Mouse (Mus musculus) activated CD4-positive, CD25-positive, alpha-beta regulatory T cell, adult 4 months (primary cell): Measurements from ENCODE around the gene Sec14l3. TPM values are rescaled to one million over a fixed set of nuclear protein-coding genes. Genes with fewer than 3 reads are reported as not detected.

Experiments used
- ATAC-seq: one replicate; pipeline ENCODE4 v1.8.0; 2017
- polyA plus RNA-seq, 2 experiments: library from polyadenylated mRNA; unstranded; fragments of 100-300 nt; shearing (Covaris generic); gene quantifications; one replicate each; pipeline ENCODE4 v1.2.1; 2017

Sec14l3 gene
- polyA plus RNA-seq, 2 experiments from 2014 or later: not detected

DNA sequence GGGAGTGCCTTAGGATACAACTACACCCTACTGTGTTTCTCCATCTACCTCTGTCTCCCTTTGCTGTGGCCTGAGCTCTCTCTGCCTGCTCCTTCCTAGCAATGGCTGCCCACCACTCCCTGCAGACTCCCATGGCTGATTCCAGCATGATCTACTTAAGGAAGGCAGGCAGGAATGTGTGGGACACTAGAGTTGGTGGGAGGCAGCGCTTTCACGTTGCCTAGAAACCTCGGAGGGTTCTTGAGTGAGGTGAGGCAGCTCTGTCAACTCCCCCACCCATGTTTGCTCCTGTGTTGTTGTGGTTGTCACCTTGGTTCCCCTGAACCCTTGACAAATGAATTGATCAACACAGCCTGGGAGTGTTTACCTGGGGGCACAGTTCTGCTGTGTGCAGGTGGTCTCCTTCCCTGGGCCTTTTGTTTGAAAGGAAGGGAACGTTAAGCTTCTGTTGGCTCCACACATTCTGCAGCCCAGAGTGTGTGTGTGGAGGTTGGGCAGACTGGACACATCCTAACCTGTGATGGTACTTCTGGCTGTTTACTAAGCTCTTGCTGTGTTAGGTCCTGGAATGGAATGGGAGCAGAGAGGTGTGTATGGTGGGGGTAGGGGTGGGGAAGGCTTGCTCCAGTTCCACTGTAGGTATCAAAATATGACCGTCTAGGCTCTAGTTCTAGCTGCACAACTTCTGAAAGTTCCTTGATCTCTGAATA lies 3.6 kb upstream of the Sec14l3 start:
- ATAC-seq: no peak

DNA sequence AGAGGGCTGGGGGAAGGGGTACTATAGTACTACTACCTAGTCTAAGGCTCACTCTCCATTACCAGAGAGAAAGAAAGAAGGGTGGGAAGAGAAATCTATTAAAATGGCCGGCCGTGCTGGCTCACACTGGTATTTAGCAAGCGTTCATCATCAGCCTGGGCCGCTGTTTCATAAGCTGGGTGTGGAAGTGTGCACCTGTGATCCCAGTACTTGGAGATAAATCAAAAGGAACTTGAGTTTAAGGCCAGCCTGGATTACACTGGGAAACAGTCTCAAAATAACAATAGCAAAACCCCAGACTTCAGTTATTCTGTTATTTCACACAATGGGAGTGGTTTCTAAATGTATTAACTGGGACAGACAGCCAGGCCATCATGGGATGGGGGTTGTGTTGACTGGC lies 2.1 kb upstream of the Sec14l3 start:
- no peak for ATAC-seq

DNA sequence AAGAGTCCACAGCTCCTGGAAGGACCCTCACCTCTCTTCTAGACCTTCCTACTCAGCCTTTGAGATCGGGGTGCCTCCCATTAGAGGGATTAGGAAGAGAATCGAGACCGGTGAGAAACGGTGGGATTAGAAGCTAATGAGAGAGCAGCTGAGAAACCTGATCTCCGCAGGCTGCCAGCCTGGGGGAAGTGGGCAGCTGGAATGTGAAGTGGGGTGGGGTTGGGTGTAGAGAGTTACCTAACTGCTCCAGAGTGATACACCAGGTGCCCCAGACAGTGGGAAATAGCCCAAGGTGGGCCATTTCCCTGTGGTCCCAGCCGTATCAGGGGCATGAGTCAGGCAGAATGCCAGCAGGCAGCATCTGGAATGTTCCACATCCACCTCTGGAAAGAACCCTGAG lies 1.7 kb upstream of the Sec14l3 start:
- ATAC-seq: no peak

DNA sequence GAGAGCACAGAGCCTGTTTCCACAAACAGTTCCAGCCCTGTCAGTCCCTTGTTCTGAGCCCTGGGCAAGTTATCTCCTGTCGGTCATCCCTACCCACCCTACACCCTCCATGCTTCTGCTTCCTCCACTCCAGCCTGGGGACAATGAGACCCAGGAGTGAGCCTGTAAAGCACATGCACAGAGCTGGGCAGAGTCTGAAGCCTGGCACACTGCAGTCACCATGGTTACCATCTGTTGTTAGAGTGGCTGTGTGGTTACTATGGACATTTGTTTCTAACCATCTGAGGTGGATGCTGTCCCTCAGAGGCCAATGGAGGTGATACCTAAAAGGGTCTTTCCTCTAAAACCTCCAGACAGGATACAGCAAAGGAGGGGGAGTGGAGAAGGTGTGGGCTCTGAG lies 5.0 kb downstream of the Sec14l3 start:
- ATAC-seq: no peak

GRCm38 (mm10) chr11:4076633-4077032 lies 12.0 kb downstream of the Sec14l3 start:
- no peak for ATAC-seq

DNA sequence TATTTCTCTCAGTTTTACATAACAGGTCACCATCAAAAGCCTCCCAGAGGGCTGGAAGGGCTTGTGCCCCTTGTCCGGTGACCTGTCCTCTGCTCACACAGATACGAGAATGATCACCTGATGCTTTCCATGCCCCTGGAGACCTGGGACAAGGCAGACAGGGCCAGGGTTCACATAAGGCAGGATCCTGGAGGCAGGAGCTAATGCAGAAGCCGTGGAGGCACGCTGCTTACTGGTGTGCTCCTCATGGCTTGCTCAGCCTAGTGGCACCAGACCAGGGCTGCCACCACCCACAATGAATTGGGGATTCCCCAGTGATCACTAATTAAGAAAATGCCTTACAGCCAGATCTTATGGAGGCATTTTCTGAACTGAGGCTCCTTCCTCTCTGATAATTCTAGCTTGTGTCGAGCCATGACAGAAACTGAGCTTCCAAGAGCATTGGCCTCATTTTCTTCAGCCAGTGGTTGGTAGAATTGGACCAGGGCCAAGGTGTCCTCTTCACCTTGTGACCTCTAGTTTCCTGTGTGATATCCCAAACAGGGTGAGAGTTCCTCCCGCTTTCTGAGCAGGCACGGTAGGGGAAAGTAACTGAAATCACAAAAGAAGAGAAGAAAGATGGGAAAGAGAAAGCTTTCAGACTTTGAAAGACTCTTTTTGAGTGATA lies 13.8 kb downstream of the Sec14l3 start:
- no peak for ATAC-seq

DNA sequence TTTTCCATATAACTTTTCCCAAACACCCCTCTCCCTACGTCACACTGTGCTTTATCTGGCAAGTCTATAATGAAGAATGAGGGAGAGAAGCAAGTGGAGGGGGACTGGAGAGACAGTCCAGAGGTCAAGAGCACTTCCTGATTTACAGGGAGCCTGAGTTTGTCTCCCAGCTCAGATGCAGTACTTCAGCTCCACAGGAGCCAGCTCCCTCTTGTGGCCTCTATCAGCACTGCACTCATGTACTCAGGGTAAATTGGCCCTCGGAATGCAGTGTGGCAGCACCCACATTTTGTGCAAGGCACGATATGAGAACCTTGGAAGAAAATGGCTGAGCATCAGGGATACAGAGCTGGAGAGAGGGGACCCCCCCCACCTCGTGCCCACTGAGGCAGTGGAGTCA lies 15.6 kb downstream of the Sec14l3 start:
- no peak for ATAC-seq

DNA sequence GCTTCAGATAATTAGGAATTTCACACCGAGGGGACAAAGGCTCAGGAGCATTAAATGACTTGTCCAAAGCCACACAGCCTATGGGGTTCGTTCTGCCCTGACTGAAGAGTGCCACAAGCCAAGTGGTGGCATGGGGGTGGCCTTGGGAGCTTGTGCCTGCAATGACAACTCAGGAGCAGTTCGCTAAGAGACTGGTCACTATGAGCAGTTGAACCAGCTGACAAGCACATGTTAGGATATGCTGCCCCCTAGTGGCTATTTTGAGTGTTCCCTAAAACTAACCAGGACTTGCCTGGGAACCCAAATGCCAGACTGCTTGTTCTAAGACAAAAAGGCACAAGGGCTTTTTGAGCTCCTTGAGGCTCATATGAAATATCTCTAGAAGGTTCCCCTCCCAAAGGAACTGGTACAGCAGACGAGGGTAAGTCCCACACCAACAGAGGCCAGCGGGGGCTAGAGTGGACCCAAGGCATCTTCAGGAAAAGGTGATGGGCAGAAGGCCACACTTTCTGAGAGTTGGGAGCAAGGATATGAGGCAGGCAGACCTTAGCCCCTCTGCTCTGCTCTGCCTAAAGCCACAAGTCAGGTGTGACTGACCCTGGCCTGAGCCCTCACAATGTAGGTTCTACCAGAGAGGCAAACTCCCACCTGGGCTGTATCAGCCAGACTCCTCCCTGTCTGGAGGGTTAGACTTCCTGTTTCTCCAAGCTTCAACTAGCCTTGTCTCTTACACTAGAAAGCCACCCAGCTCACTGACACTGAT lies 18.9 kb downstream of the Sec14l3 start:
- no peak for ATAC-seq

DNA sequence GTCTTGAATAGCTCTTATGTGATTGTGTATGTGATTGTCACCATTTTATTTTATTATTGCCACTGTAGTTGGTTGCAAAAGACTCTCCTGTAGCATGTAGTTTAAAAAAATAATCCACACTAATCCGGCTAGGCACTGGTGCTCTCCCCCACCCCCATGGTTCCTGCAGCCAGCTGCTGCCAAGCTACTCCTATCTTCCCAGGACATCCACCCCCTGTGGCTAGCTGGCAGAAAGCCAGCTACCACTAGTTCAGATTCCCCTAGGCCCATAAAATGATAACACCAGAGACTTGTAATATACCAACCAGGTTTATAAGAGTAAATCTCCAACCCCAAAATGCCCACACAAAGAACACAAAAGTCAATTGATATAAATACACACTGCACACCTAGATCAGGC lies 21.6 kb downstream of the Sec14l3 start:
- no peak for ATAC-seq

GRCm38 (mm10) chr11:4087267-4087666 lies 22.6 kb downstream of the Sec14l3 start:
- ATAC-seq: no peak

- ATAC-seq: no peak
These were observed 29.1 kb downstream of the Sec14l3 start for GRCm38 (mm10) chr11:4093459-4094377.

- peak; percentile 16 for ATAC-seq
These were observed 29.9 kb downstream of the Sec14l3 start for GRCm38 (mm10) chr11:4094378-4095170.

- ATAC-seq: no peak
These were observed 30.8 kb downstream of the Sec14l3 start, which contains the start of gene Mtfp1 for GRCm38 (mm10) chr11:4095171-4096053. Mtfp1 (minus strand) TSS chr11:4095445.

DNA sequence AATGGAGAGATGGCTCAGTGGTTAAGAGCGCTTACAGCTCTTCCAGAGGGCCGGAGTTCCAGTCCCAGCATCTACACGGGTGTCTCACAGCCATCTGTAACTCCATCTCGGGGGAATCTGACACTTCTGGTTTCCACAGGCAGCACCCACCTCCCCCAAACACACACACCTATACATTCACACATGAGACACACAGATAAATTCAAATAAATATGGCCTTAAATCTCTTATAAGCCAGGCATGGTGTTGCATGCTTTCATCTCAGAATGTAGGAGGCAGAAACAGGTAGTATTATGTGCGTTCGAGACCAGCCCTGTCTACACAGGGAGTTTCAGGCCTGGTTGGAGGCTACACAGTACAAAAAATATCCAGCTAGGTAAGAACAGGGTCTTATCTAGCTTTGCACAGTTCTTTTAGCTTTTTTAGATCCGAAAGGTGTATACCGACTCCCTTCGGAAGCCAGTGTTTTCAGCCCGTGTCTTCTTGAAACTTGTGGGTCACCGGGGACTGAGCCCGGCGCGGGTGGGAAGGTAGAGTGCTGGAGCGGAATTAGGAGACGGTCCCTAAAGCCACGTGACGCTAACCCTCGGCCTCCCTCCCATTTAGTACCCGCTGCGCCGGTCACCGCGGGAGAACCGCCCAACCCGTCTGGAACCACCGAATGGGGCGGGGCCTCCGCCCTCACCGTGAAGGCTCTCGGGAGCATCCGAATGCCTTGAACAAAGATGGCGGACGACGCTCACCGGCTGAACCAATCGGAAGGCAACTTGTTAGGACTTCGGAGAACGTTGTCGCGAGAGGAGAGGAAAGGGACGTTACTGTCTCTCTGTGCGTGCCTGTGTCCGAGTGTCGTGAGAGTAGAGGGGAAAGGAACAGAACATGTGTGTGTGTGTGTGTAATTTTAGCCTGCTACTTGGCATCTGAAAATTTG lies 31.7 kb downstream of the Sec14l3 start:
- ATAC-seq: peak; percentile 88

DNA sequence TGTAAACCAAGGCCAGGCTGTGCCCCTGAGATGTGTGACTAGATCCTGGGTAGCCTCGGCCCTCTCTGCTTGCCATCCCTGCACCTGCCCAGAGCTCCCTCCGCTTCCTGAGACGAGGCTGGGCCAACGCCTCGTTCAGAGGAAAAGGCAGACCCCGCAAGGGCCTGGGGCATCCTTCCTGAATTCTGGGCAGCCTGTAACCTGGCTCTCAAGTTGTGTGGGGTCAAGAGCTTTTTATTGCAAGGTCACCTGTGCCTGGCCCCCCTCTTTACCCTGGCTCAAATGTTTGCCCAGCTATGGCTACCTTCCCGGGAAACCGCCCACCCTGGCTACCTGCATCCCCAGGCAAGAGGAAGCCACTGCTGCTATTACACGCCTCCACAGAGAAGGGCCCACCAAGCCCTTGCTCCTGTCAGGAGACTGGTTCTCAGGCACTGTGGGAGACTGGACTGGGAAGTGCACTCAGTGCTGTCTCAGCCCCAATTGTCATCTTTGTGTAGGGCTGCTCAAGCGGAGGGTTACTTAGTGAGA lies 32.5 kb downstream of the Sec14l3 start:
- ATAC-seq: no peak

- no peak for ATAC-seq
These were observed 33.5 kb downstream of the Sec14l3 start for GRCm38 (mm10) chr11:4098120-4098519.

DNA sequence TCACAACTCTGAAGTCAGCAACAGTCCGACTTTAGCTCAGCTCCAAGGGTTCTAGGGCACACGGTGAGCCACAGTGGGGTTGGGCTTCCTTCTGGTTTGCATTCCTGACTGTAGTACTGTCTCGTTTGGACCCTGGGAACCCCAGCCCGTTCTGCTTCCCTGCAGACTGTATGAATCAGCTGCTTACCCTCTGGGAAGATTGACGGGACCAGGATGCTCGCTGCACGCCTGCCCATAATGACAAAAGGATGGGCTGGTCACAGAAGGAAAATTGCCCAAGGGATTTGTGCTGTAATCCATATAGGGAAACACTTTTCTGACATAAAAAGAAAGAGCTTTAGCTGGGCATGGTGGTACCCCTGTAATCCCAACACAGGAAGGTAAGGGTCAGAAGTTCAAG lies 34.2 kb downstream of the Sec14l3 start:
- ATAC-seq: no peak

DNA sequence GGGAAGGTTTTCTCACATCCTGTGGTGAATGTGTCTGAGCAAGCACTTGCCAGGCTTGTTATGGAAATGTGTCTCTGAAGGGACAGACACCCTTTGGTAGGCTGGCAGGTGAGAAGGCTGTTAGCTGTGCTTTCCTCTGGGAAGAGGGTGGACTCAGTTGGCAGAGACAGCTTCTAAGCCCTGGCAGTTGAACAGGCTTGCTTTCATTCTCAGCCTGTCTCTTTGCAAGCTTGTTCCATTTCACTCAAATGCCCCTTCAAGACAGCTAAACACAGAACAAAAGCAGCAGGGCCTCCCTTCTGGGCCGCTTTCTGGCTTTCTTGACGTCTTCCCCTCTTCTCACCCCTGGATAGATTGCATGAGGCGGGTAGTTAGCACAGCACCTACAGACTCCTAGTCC lies 34.8 kb downstream of the Sec14l3 start:
- no peak for ATAC-seq

GRCm38 (mm10) chr11:4101851-4102250 lies 37.2 kb downstream of the Sec14l3 start:
- ATAC-seq: no peak
